Mouse (Mus musculus): Measurements from ENCODE around the gene Scaf4.

- TF ChIP-seq GATA1 (IDR thresholded peaks at IDR 0.05; ENCODE audit: borderline replicate concordance, low read length) (no peak), FLI1 (IDR thresholded peaks at IDR 0.05; ENCODE audit: low read length) (no peak)
Observed at GRCm38 (mm10) chr16:90284916-90285315, 613 bp upstream of the Scaf4 start.

Measured in megakaryocyte, embryonic 14.5 days (primary cell).